Mouse (Mus musculus) heart, embryonic 11.5 days (tissue): ENCODE measurements around the gene Csf2rb2. TPM values are rescaled to one million over a fixed set of nuclear protein-coding genes. Genes with fewer than 3 reads are reported as not detected.
A peak's percentile ranks its signal among the peaks of the same experiment; 100 is the strongest.

Experiments
- ATAC-seq: fragments of 200-750 bp; cut with Nextera tagmentation; replicated peaks from 2 replicates; pipeline ENCODE4 v1.8.0; 2017; ENCODE audit warnings: moderate library complexity; ENCODE audit not compliant: insufficient number of reproducible peaks, low FRiP score, low TSS enrichment
- H3K27ac ChIP-seq: fragments of 300-500 bp; sonication (generic); 2 replicates; pipeline ENCODE4 v1.5.1; 2014; ENCODE audit warnings: mild to moderate bottlenecking, low read depth, low read length
- H3K27me3 ChIP-seq: fragments of 300-500 bp; sonication (generic); 2 replicates; pipeline ENCODE4 v1.6.1; 2014; ENCODE audit warnings: mild to moderate bottlenecking, low read length, mixed read lengths; ENCODE audit not compliant: control insufficient read depth, insufficient read depth
- H3K36me3 ChIP-seq: fragments of 300-500 bp; sonication (generic); 2 replicates; pipeline ENCODE4 v1.6.1; 2014; ENCODE audit warnings: mild to moderate bottlenecking, low read length, moderate library complexity, mixed read lengths; ENCODE audit not compliant: control insufficient read depth, insufficient read depth
- H3K4me1 ChIP-seq: fragments of 300-500 bp; sonication (generic); 2 replicates; pipeline ENCODE4 v1.6.1; 2014; ENCODE audit warnings: low read length; ENCODE audit not compliant: control insufficient read depth, insufficient read depth
- H3K4me2 ChIP-seq: fragments of 300-500 bp; sonication (generic); 2 replicates; pipeline ENCODE4 v1.6.1; 2014; ENCODE audit warnings: mild to moderate bottlenecking, moderate library complexity
- H3K4me3 ChIP-seq: fragments of 300-500 bp; sonication (generic); 2 replicates; pipeline ENCODE4 v1.5.1; 2014; ENCODE audit warnings: low read depth, low read length
- H3K9ac ChIP-seq: fragments of 300-500 bp; sonication (generic); 2 replicates; pipeline ENCODE4 v1.6.1; 2014; ENCODE audit warnings: mild to moderate bottlenecking, low read depth, low read length, moderate library complexity
- H3K9me3 ChIP-seq: fragments of 300-500 bp; sonication (generic); replicated peaks from 2 replicates; pipeline ENCODE4 v1.6.1; 2016; ENCODE audit warnings: low read length; ENCODE audit not compliant: control insufficient read depth
- WGBS: fragments of 180-500 bp; shearing (Covaris S2); extraction: QIAGEN DNeasy Blood & Tissue Kit; methylation state at CpG from one replicate; pipeline ENCODE4 v1.1.7; 2014; ENCODE audit not compliant: insufficient replicate concordance; 5-methylcytosine and 5-hydroxymethylcytosine counted together
- polyA plus RNA-seq: library from polyadenylated mRNA; unstranded; fragments of >200 nt; fragmentation: Nextera tagmentation; extraction: Ambion mirVana; gene quantifications from 2 replicates; pipeline ENCODE4 v1.2.1, GENCODE M21; 2014

Gene Csf2rb2
- polyA plus RNA-seq, 1 experiment from 2014 or later: 0.80 TPM

GRCm38 (mm10) chr15:78278308-78278707 lies 27.2 kb downstream of the Csf2rb2 start:
- Histone ChIP-seq H3K9ac (no peak overlapping the region), H3K4me1 (no peaks in the 10 kb centered on the region), H3K4me2 (no peak overlapping the region), H3K27me3 (no peaks in the 10 kb centered on the region), H3K4me3 (no peak overlapping the region), H3K36me3 (no peaks in the 10 kb centered on the region), H3K9me3 (no peaks in the 10 kb centered on the region), H3K27ac (no peak overlapping the region)
- 52% methylated on average over 2 of the region's 2 CpGs for WGBS
- no peak for ATAC-seq

- no peak overlapping the region for H3K4me2 ChIP-seq
- no peaks in the 10 kb centered on the region for H3K27me3 ChIP-seq
- H3K4me3 ChIP-seq: no peak overlapping the region
- H3K9me3 ChIP-seq: no peaks in the 10 kb centered on the region
- H3K9ac ChIP-seq: no peak overlapping the region
- peaks cover 3% of the 10 kb centered on the region; the same call in 1 of the 2 replicates for H3K4me1 ChIP-seq
- H3K36me3 ChIP-seq: no peaks in the 10 kb centered on the region
- ATAC-seq: no peak
- H3K27ac ChIP-seq: no peak overlapping the region
Measured at GRCm38 (mm10) chr15:78271208-78271607, 34.3 kb downstream of the Csf2rb2 start.

GRCm38 (mm10) chr15:78267865-78268264 lies 37.7 kb downstream of the Csf2rb2 start:
- Histone ChIP-seq H3K27me3 (no peaks in the 10 kb centered on the region), H3K4me2 (no peak overlapping the region), H3K36me3 (no peaks in the 10 kb centered on the region), H3K4me3 (no peak overlapping the region), H3K9me3 (no peaks in the 10 kb centered on the region), H3K27ac (peak overlapping the region; percentile 71), H3K4me1 (peaks cover 3% of the 10 kb centered on the region; the same call in 1 of the 2 replicates), H3K9ac (no peak overlapping the region)
- peak; percentile 94 for ATAC-seq
- WGBS: 30% methylated on average over 4 of the region's 4 CpGs

GRCm38 (mm10) chr15:78267441-78267840 lies 38.1 kb downstream of the Csf2rb2 start:
- Histone ChIP-seq H3K27me3 (no peaks in the 10 kb centered on the region), H3K4me1 (peaks cover 3% of the 10 kb centered on the region; the same call in 1 of the 2 replicates), H3K4me2 (0 out of 2 replicates have a peak overlapping the region, but pooled peaks have one; percentile 2), H3K4me3 (no peak overlapping the region), H3K9me3 (no peaks in the 10 kb centered on the region), H3K27ac (peak overlapping the region; percentile 71), H3K9ac (0 out of 2 replicates have a peak overlapping the region, but pooled peaks have one; percentile 16), H3K36me3 (no peaks in the 10 kb centered on the region)
- WGBS: 65% methylated on average over 10 of the region's 10 CpGs
- ATAC-seq: no peak

GRCm38 (mm10) chr15:78263286-78263685 lies 42.2 kb downstream of the Csf2rb2 start:
- Histone ChIP-seq H3K9ac (no peak overlapping the region), H3K4me1 (no peaks in the 10 kb centered on the region), H3K36me3 (no peaks in the 10 kb centered on the region), H3K4me2 (no peak overlapping the region; the same call in 1 of the 2 replicates), H3K4me3 (no peak overlapping the region), H3K27me3 (no peaks in the 10 kb centered on the region), H3K27ac (no peak overlapping the region), H3K9me3 (no peaks in the 10 kb centered on the region)
- WGBS: 71% methylated on average over 3 of the region's 3 CpGs
- no peak for ATAC-seq

- Histone ChIP-seq H3K9me3 (no peaks in the 10 kb centered on the region), H3K27me3 (no peaks in the 10 kb centered on the region), H3K27ac (peak overlapping the region; percentile 42), H3K9ac (peak overlapping the region; percentile 44), H3K36me3 (no peaks in the 10 kb centered on the region), H3K4me2 (peak overlapping the region; percentile 38; the same call in 1 of the 2 replicates), H3K4me1 (no peaks in the 10 kb centered on the region), H3K4me3 (0 out of 2 replicates have a peak overlapping the region, but pooled peaks have one; percentile 1)
- ATAC-seq: peak; percentile 72
- 52% methylated on average over 13 of the region's 13 CpGs for WGBS
Measured at GRCm38 (mm10) chr15:78260668-78261333, 44.7 kb downstream of the Csf2rb2 start.

GRCm38 (mm10) chr15:78258246-78258865 lies 47.2 kb downstream of the Csf2rb2 start:
- Histone ChIP-seq H3K36me3 (no peaks in the 10 kb centered on the region), H3K9me3 (no peaks in the 10 kb centered on the region), H3K9ac (peak overlapping the region; percentile 39; the same call in 1 of the 2 replicates), H3K4me1 (no peaks in the 10 kb centered on the region), H3K4me3 (no peak overlapping the region), H3K27ac (peak overlapping the region; percentile 3; the same call in 1 of the 2 replicates), H3K27me3 (peaks cover 23% of the 10 kb centered on the region), H3K4me2 (no peak overlapping the region)
- WGBS: 56% methylated on average over 10 of the region's 10 CpGs
- no peak for ATAC-seq

- Histone ChIP-seq H3K9ac (peak overlapping the region; percentile 39; the same call in 1 of the 2 replicates), H3K9me3 (no peaks in the 10 kb centered on the region), H3K4me3 (no peak overlapping the region), H3K4me1 (no peaks in the 10 kb centered on the region), H3K4me2 (no peak overlapping the region), H3K27me3 (peaks cover 26% of the 10 kb centered on the region), H3K27ac (no peak overlapping the region), H3K36me3 (no peaks in the 10 kb centered on the region)
- WGBS: 27% methylated on average over 7 of the region's 7 CpGs
- ATAC-seq: no peak
Measured at GRCm38 (mm10) chr15:78257326-78258050, 48.0 kb downstream of the Csf2rb2 start.
